Mouse (Mus musculus) T-helper 2 cell (primary cell): ENCODE measurements around the gene Zfp692.

Experiments
- in situ Hi-C: fragments of 300-600 bp; cut with MboI, MseI; formaldehyde crosslinking; loops from one replicate; pipeline ENCODE4 v1.15.1; 2025; ENCODE audit warnings: high pct_unique_total_duplicates

The Zfp692 gene

DNA sequence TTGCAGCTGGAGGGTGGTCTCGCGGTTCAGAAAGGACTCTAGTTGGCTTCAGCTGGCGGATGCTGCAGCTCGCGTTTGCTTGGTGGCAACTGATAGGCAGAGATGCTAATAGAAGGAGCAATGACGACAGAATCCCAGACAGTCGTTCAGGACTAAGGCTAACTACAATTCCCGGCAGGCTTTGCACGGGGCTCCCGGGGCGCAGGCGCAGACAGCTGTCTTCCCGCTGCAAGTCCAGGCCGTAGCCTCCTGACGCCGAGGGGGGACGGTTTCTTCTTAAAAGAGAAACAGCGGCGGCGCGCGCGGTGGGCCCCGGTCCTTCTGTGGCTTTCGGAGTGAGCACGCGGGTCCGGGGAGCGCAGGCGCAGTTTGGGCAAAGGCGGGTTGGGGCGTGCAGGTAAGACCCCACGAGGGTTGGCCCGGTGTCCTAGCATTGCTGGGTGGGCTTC lies at the start of gene Zfp692:
TSS of gene Zfp692 (plus strand) at position 210 of the 449 bp plus-strand sequence.
- in situ Hi-C loops, result loop anchor here (25.0 kb wide), 1 partner anchor 345 kb away; no protein-coding TSS in a partner anchor

DNA sequence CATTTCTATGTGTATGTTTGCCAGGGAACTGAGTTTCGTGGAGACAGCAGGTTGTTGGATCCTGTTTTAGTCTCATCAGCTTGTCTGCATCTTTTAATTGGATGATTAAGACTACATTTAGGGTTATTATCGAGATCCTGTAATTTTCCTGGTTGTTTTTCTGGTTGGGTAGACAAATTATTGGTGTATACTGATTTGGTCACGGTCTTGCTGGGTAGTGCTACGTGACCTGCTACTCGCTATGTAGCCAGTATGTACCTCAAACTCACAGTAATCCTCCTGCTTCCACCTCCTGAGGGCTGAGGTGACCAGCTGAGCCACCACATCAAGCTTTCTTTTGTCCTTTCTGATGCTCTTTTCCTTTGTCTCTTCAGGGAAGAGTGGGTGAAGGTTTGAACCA lies 49.1 kb upstream of the Zfp692 start:
- in situ Hi-C loops, result no loop called here

DNA sequence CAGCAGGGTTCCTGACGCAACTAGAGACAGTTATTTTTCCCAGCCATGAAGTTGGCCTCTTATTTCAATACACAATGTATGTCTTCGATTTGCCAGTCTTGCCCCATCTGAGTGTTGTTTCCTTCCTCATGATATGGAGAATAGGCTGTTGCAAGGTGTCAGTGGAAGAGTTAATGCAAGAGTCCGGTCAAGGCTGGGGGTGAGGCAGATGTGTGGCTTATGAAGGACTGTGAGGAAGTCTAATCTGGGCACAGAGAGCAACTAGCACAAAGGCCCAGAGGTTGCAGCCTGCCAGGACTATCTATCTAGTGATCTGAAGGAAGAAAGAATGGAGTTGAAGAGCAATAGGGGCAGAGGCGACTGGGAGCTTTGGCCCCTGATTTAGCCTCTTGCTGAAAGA lies 46.7 kb upstream of the Zfp692 start:
- in situ Hi-C loops, result no loop called here

DNA sequence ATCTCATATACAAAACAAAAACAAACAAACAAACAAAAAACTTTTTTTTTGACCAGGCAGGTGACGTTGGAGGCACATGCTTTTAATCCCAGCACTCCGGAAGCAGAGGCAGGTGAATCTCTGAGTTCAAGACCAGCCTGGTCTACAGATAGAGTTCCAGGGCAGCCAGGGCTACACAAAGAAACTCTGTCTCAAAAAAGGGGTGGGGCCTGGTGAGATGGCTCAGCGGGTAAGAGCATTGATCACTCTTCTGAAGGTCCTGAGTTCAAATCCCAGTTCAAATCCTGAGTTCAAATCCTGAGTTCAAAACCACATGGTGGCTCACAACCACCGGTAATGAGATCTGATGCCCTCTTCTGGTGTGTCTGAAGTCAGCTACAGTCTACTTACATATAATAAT lies 45.0 kb upstream of the Zfp692 start:
- in situ Hi-C loops, result no loop called here

DNA sequence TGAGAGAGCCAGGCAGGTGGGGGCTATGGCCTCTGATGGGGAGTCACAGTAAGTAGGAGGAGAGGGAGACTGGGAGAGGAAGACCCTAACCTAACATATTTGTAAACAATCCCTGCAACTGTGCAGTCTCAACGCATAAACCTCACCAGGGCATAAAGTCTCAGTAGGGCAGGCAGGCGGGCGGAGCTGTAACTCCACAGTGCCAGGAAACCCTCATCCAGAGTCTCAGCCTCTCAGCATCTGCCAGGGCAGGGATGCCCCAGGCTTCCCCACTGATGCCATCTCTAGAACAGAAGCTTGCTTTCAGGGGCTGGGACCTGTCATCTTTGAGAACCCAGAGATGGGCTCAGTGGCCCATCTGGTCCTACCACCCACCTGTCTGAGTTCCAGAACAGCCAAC lies 44.5 kb upstream of the Zfp692 start:
- in situ Hi-C loops, result no loop called here

DNA sequence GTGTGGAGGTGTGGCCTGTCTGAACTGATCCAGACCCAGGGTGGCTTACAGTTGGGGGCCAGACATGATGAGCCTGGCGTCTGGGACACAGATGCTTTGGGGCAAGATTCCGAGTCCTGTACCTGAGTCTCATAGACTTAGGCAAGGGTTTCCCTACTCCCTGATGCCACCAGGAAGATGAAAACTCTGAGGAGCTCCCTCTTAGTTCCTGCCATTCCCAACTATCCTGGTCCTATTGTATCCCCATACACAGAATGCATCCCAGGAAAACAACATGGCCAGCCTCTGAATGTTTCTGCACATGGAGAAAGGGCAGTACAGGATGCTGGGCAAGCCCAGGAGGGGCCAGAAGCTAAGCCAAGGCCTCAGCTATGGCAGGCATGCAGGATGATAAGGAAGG lies 43.4 kb upstream of the Zfp692 start:
- in situ Hi-C loops, result no loop called here

DNA sequence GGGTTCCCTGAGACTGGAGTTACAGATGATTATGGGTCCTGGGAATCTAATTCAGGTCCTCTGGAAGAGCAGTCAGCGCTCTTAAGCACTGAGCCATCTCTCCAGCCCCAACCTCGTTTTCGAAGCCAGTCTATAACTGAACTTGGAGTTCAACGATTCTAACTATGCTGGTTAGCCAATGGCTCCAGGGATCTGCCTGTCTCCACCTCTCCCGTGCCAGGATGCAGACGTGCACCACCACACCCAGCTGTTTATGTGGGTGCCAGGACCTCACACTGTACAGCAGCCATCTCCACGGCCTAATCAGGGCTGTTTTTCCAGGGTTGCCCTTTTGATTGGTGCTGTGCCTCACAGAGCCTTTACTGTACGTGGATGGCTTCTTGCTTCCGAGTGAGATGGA lies 42.3 kb upstream of the Zfp692 start:
- in situ Hi-C loops, result no loop called here

DNA sequence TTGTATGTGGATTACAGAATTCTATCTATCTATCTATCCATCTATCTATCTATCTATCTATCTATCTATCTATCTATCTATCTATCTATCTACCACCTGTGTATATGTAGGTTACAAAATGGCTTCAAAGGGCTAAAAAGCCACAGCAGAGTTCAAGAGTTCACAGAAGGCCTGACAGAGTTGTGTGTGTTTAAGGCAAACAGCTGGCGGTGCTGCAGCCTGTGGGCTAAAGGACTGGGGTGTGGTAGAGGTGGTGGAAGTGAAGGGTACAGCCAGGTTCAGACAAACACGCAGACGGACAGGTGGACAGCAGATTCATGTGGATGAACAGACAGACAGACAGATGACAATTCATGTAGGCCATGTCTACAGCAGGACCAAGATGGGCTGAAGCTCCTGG lies 38.6 kb upstream of the Zfp692 start:
- in situ Hi-C loops, result no loop called here

DNA sequence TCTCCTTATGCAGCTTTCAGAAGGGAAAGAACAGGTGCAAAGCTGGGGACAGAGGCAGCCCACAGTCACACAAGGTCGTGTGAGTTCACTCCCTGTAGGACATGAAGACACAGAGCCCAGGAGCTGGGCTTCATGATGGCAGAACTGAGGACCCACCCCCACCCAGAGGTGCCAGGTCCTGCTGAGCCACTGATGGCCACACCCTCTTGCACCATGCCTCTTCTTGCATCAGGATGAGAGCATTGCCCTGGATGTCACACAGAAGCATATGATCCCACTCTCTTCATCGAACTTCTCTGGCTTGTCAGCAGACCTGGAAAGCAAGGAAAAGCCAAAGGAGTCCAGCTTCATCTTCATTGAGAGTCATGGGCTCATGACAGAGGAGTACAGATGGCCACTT lies 32.3 kb upstream of the Zfp692 start, which contains the start of gene 4930438A08Rik:
TSS of gene 4930438A08Rik (plus strand) at position 228 of the 400 bp plus-strand sequence.
- in situ Hi-C loops, result no loop called here

DNA sequence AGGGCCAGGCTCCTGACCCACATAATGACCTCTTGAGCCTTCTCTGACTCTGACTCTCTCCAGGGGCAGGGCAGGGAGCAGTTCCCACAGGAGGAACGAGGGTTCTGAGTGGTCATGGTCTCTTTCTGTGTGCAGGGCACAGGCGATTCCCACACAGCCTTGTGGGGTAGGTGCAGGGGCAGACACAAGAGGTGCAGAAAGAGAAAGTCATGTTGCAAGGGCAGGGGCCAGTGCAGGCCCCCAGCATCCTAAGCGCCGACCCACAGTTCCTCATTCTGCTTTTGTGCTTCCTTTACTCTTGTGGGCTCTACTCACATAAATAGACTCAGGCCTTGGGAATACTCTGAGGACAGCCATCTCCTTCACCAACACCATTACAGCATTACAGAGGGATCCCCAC lies 31.1 kb upstream of the Zfp692 start:
- in situ Hi-C loops, result no loop called here

DNA sequence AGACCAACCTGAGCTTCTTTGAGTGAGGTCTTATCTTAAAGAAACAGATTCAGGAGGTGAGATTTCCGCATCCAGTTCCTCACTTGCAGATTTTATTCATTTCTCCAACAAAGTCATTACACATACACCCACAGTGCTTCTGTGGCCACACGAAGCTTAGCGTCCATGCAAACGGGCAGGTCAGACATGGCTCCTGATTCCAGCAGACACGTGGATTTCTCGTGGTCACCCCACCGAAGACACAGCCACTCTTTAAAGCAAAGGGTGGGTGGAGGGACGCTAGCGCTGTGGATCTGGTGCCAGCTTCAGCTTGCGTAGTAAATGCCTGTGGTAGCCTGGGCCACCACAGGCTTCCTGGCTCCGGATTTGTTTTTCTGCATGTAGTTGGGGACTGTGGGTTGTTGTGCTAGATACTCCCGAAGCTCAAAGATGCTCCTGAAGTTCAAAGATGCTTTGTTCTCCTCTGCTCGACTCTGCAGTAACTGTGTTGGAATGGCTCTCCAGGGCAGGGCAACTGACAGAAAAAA lies 24.8 kb upstream of the Zfp692 start:
- in situ Hi-C loops, result no loop called here

DNA sequence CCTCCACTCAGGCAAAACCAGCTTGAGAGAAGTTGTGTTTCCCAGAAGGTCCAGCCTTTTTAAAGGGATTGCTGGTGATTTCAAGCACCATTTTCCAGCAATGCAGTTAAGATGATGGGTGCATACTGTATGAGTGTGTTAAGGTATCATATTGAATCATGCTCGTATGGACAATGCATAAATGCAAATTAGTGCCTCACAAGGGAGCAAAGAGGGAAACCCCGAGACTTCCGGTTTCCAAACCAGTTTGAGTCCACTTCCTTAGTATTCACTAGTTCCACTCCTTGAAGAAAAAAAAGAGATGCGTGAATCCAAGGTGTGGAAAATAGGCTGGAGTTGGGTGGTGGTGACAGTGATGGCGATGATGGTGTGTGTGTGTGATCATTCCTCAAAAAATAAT lies 24.4 kb upstream of the Zfp692 start:
- in situ Hi-C loops, result no loop called here

DNA sequence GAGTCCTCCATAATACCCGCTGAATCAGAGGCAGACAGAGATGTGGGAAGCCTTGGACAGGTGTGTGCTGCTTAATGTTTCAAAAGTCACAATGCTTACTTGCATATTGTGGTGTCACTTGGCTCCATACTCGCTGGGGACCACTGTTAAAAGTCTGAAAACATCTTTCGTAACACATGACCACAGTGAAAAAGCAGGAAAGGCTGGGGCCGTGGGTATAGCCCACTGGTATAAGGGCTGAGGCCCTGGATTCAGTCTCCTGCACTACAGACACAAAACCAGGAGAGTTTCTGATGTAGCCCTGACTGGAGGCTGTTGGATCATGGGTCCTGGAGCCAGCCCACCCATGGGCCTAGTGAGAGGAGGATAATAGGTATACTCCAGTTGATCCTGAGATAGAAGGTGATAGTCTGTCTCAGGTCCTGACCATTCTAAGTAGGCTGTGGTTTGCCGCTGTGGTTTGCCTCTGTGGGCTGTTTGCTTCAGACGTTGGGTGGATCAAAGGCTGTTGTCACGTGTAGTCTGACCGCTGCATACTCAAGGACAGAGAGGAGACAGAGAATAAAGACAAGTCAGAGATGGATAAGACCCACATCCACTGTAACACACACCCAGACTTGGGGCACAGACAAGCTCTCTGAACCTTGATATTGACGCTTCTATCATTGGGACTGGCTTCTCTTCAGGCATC lies 16.7 kb upstream of the Zfp692 start:
- in situ Hi-C loops, result no loop called here

DNA sequence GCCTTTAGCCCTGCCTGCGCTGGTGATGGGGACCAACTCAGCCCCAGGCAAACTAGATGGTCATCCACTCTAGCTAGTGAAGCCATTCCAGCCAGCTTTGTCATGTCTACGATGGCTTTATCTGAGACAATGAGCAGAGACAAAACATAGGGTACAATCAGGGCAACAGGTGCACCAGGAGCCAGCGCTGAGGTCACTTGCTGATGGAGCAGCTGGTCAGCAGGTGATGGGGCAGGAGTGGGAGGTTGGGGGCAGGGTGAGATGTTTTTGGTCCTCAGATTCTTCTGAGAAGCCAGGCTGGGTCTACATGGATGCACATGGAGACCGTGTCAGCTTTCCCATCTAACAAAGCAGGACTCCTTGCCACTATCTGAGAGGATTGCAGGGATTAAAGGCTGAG lies 16.1 kb upstream of the Zfp692 start:
- in situ Hi-C loops, result no loop called here

DNA sequence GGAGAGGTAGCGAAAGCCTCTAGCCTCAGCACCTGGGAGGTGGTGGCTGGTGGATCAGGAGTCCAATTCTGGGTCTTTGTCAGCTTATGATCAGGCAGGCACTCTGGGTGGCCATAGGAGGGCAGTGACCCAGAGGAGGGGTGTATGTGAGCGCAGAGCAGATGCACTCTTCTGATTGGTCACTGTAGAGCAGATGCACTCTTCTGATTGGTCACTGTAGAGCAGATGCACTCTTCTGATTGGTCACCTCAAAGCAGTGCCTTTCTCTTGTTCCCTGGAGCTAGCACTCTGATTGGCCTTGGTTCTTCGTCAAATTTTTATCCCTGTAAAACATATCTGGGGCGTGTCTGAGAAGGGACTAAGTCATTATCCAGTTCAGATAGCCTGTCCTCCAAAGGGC lies 14.1 kb upstream of the Zfp692 start:
- in situ Hi-C loops, result no loop called here

DNA sequence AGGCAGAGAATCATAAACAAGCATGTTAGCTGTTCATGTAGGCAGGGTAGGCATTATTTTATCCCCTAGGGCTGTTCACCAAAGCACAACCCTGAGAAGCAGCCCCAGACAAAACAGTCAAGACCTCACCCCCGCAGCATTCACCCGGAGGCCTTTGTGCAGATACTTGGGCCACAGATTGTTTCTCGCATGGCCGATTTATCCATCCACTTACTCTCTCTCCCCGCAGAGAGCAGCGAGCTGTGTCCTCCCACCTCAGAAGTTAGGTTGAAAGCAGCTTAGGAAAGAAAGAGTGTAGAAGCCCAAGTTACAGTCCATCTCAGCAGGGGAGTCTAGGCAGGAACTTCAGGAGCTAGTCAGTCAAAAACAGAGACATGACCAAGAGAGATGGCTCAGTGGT lies 9.5 kb upstream of the Zfp692 start:
- in situ Hi-C loops, result no loop called here

DNA sequence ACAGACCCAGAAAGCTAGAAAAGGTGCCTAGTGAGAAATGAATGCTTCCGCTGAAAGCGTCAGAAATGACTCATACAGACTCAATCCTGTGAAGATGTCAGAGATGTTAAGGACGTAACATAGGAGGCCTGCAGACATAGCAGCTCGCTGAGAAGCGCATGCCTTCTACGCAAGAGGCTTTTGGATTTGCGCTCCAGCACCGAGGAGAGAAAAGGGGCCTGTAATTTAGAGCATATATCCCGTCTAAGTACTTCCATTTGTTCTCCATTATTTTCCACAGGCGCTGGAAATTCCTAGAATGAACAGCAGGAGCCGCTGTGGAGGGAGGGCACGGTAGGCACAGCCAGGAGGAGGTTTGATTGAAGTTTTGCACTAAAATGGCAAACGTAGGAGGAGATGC lies 5.8 kb upstream of the Zfp692 start:
- in situ Hi-C loops, result loop anchor here (5.0 to 25.0 kb wide), 2 partner anchors 129 to 339 kb away; partner anchors contain the start of gene Mrpl22

DNA sequence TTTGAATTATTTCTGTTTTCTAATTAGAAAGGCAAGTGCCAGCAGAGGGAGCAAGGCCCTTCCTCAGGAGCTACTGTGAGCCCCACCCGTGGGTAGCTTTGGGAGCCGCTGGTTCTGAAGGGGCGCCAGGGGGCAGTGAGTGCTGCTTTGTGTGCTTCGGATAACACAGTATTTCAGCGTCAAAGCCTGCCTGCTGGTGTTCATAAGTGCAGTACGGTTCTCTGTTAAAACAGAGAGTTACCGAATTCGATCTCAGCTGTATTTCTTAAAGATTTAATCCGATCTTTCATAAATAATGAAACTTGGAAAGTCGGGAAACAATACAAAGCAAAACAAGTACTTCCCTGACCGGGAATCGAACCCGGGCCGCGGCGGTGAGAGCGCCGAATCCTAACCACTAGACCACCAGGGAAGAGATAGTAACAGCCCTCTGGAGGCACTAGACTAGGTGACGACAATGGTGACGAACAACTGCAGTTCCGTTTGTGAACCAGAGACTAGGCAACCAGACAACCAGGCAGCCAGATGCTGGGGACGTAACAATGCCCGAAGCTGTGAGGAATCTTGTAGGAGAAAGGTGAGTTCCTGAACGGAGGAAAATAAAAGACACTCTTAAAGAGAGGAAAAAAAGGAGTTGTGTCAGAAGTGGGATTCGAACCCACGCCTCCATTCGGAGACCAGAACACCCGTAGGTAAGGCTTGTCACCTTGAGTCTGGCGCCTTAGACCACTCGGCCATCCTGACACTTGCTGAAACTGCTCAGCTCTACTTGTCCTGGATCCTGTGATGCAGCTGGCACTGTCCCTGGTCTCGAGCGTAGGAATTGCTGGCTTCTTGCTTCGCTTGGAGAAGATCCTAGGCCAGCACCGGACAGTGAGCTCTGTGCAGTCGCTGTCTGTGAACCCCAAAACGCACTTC lies 4.8 kb upstream of the Zfp692 start:
- in situ Hi-C loops, result loop anchor here (5.0 to 25.0 kb wide), 2 partner anchors 130 to 340 kb away; partner anchors contain the start of gene Mrpl22

DNA sequence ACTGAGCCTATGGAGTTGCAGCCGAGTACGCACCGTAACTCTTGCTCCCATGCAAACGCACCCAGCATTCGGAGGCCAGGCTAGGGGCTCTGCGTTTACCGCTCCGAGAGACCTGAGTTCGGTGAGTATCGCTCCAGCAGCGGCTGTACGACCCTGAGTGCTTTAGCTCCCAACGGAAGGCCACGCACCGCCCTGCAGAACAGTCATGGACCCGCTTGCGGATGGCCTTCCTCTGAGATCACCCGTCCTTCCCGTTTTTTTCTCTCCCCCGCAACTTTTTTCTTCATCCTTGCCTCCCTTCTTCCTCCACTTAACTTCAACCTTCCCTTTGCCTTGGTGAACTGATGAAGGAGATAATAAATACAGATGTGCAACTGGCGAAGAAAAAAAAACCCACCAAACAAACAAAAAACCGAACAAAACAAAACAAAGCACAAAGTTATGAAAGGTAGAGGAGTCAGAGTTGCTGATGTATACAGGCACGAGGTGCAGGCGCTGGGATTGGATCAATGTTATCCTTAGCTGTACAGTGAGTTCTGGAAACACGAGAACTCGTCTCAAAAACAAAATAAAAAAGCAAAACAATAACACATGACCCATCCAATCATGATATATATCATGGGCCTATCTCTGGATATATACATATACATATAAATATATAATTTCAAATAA lies 4.0 kb upstream of the Zfp692 start:
- in situ Hi-C loops, result loop anchor here (5.0 to 25.0 kb wide), 2 partner anchors 131 to 341 kb away; partner anchors contain the start of gene Mrpl22

DNA sequence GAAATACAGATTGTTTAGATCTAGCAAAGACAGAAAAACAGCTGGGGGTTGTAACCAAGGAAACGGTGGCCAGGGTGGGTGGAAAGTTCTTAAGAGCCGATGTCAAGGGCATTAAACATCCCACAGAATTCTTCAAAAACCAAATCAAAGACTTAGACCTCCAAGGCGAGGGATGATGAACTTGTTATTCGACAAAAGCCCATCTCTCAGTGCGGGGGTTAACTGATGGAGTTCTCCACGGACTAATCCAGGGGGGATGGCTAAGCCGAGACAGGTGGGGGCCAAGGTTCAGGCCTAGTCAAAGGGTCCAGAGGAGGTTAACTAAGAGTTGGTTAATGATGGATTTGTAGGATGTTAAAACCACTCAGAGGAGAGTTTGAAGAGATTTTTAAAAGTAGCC lies 3.3 kb upstream of the Zfp692 start:
- in situ Hi-C loops, result loop anchor here (5.0 to 25.0 kb wide), 2 partner anchors 131 to 341 kb away; partner anchors contain the start of gene Mrpl22

DNA sequence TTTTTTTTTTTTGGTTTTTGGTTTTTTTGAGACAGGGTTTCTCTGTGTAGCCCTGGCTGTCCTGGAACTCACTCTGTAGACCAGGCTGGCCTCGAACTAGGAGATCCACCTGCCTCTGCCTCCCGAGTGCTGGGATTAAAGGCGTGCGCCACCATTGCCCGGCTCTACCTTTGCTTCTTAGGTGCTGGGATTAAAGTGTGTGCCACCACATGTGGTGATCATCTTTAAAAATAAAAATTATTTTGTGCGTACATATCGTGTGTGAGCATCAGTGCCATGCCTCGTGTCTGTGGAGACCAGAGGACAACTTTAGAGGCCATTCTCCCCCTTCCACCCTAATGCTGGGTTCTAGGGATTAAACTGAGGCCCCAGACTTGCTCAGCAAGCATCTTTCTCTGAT lies 1.6 kb upstream of the Zfp692 start:
- in situ Hi-C loops, result loop anchor here (25.0 kb wide), 1 partner anchor 343 kb away; no protein-coding TSS in a partner anchor
